Mouse (Mus musculus): ENCODE measurements around the gene Yeats2.

Gene Yeats2

DNA sequence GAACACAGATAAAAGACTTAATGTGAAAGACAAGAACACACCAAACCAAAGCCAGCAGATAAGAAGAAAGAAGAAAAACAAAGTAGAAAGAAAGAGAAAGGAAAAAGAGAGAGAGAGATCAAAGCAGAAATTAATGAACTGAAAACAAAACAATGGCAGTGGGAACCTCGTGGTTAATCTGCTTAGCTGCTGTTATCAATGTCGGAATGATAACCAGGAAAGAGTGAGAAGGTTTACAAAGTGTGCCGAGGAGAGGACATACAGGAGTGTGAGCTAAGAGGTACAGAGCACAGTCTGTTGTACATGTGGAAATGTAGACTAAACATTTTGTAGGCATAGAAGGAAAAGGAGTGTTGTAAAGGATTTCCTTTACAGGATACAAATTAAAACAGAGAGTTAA is 132.1 kb downstream of the Yeats2 start:
- intact Hi-C loops (cut with DNase I) = no loop called here

DNA sequence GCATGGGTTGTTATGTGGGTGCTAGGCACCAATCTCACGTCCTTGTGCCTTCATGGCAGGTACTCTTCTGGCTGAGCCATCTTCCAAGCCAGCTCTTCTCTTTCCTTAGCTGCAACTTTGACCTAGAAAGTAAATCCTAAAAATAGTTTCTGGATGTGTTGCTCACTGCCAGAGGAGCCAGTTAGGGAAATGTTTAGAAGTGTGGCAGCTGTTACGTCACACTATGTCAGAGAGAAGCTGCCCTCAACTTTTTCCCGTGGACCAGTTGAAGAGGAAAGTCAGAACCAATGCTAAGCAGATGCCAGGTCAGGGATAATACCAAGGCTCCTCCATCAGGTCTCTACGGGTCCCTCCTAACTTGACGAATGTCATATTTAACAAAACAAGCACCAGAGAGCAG is 138.5 kb downstream of the Yeats2 start:
- intact Hi-C loops (cut with DNase I) = no loop called here

DNA sequence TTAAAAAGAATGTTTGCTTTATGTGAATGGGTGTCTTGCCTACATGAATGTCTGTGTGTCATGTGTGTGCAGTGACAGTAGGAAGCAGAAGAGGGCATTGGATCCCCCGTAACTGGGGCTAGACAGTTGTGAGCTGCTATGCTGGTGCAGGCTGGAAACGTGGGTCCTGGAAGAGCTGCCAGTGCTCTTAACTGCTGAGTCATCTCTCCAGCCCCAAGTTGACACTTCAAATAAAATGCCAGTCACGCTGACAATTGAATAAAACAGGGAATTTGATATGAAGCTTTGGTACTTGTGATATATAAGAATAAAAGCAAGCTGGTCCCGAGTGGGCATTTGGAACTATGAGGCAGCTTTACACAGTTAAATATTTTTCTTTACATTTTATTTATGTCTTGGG is 139.4 kb downstream of the Yeats2 start:
- intact Hi-C loops (cut with DNase I) = no loop called here

Measured in adrenal gland (tissue).